Comparison of ENCODE assay signal across 11 mouse cellular contexts in genomic region chr2:7055958-7056357, GRCm38 (mm10).
DNase-seq lines count a peak whose midpoint lies in the region; ATAC-seq and TF ChIP-seq lines count a peak whose summit lies in the region.
"Had no signal": no experiment of that assay in that cellular context is flagged by ENCODE, and none has a peak within 500 bp of the region (broad histone marks: within the 10 kb centered on the region; RNA-seq: fewer than 3 reads in every experiment).

No protein-coding gene starts in this region.

- TF ChIP-seq CTCF in embryonic fibroblast, embryonic 13.5 days (IDR thresholded peaks at IDR 0.05; ENCODE audit: borderline replicate concordance, insufficient read depth, low read length): no peak
- no peak for TF ChIP-seq CTCF in lung, postnatal 0 days (IDR thresholded peaks at IDR 0.05)

- H3K9ac ChIP-seq in heart, embryonic 13.5 days: no peak overlapping the region
- no peak overlapping the region for H3K9ac ChIP-seq in lung, postnatal 0 days (replicated peaks; ENCODE audit: low read depth)
- H3K9ac ChIP-seq: embryonic facial prominence, embryonic 15.5 days; hindbrain, embryonic 12.5 days had no signal

- no peak overlapping the region for H3K4me2 ChIP-seq in heart, embryonic 13.5 days
- no peak overlapping the region for H3K4me2 ChIP-seq in lung, postnatal 0 days (replicated peaks; ENCODE audit: low read depth, low read length)
- H3K4me2 ChIP-seq: embryonic facial prominence, embryonic 15.5 days; hindbrain, embryonic 12.5 days had no signal

- DNase-seq in heart, adult 8-10 months (ENCODE audit: low spot score): no peak
- DNase-seq in adipocyte (ENCODE audit: low spot score): peak; percentile 41
- peak; percentile 64 for DNase-seq in lung, postnatal 0 days (ENCODE audit: low spot score)
- DNase-seq in adrenal gland, adult 8-10 months: no peak
- DNase-seq in right cerebral cortex, postnatal 25 days: no peak
- DNase-seq: cerebellum, postnatal 14 days; kidney, adult 2 months had no signal

- no peak for ATAC-seq in heart, embryonic 13.5 days (ENCODE audit: extremely low read depth, insufficient number of reproducible peaks, low FRiP score, low TSS enrichment)
- peak; percentile 58 for ATAC-seq in lung, postnatal 0 days

- H3K36me3 ChIP-seq in heart, embryonic 13.5 days: no peaks in the 10 kb centered on the region
- no peaks in the 10 kb centered on the region for H3K36me3 ChIP-seq in lung, postnatal 0 days (ENCODE audit: insufficient read depth, low read length)
- H3K36me3 ChIP-seq: embryonic facial prominence, embryonic 15.5 days; hindbrain, embryonic 12.5 days had no signal

- H3K27ac ChIP-seq in heart, embryonic 13.5 days (replicated peaks): peak overlapping the region; percentile 42; the same call in 1 of the 2 replicates
- H3K27ac ChIP-seq in embryonic fibroblast, embryonic 13.5 days (ENCODE audit: insufficient read depth, low read length): peak overlapping the region; percentile 60
- H3K27ac ChIP-seq in lung, postnatal 0 days (ENCODE audit: low read length): peak overlapping the region; percentile 47; the same call in 1 of the 2 replicates
- H3K27ac ChIP-seq: embryonic facial prominence, embryonic 15.5 days; hindbrain, embryonic 12.5 days had no signal

- no peak overlapping the region for H3K4me3 ChIP-seq in heart, embryonic 13.5 days
- H3K4me3 ChIP-seq in embryonic fibroblast, embryonic 13.5 days (ENCODE audit: insufficient read depth, low read length): no peak overlapping the region
- H3K4me3 ChIP-seq in lung, postnatal 0 days (ENCODE audit: low read depth, low read length): no peak overlapping the region
- H3K4me3 ChIP-seq: embryonic facial prominence, embryonic 15.5 days; hindbrain, embryonic 12.5 days had no signal

- H3K9me3 ChIP-seq in heart, embryonic 13.5 days: no peaks in the 10 kb centered on the region
- no peaks in the 10 kb centered on the region for H3K9me3 ChIP-seq in lung, postnatal 0 days (ENCODE audit: low read length)
- H3K9me3 ChIP-seq: embryonic facial prominence, embryonic 15.5 days; hindbrain, embryonic 12.5 days had no signal

- H3K4me1 ChIP-seq in heart, embryonic 13.5 days: peaks cover 48% of the 10 kb centered on the region
- no peaks in the 10 kb centered on the region; the same call in 1 of the 2 replicates for H3K4me1 ChIP-seq in embryonic fibroblast, embryonic 13.5 days (ENCODE audit: control insufficient read depth, insufficient read depth, low read length)
- H3K4me1 ChIP-seq in lung, postnatal 0 days (ENCODE audit: insufficient read depth, low read depth, low read length): peaks cover 5% of the 10 kb centered on the region; the same call in 1 of the 2 replicates
- H3K4me1 ChIP-seq: hindbrain, embryonic 12.5 days had no signal

- TF ChIP-seq EP300 in lung, postnatal 0 days (IDR thresholded peaks at IDR 0.05): no peak

- no peaks in the 10 kb centered on the region for H3K27me3 ChIP-seq in heart, embryonic 13.5 days (replicated peaks)
- H3K27me3 ChIP-seq in lung, postnatal 0 days (replicated peaks; ENCODE audit: insufficient read depth, low read length): no peaks in the 10 kb centered on the region
- H3K27me3 ChIP-seq: embryonic facial prominence, embryonic 15.5 days; hindbrain, embryonic 12.5 days had no signal

- 43% methylated on average over 3 of the region's 3 CpGs for WGBS in heart, embryonic 13.5 days
- WGBS in lung, postnatal 0 days: 27% methylated on average over 3 of the region's 3 CpGs

- no peak for TF ChIP-seq POLR2A in embryonic fibroblast, embryonic 13.5 days (IDR thresholded peaks at IDR 0.05; ENCODE audit: low read depth, low read length)

Comparison
In these comparisons a context has a peak if more than half of its experiments do, and no peak if none do; other contexts are left out.
1. DNase-seq: peak in adipocyte (single experiment) and lung, postnatal 0 days (single experiment); none in heart, adult 8-10 months (single experiment), adrenal gland, adult 8-10 months (single experiment) and right cerebral cortex, postnatal 25 days (single experiment).
2. Peak in every context shown above with its lines, with median percentiles within 50 percentile points of each other: H3K27ac ChIP-seq.